Mouse (Mus musculus): ENCODE measurements around the gene Shroom1.
A peak's percentile ranks its signal among the peaks of the same experiment; 100 is the strongest.

DNA sequence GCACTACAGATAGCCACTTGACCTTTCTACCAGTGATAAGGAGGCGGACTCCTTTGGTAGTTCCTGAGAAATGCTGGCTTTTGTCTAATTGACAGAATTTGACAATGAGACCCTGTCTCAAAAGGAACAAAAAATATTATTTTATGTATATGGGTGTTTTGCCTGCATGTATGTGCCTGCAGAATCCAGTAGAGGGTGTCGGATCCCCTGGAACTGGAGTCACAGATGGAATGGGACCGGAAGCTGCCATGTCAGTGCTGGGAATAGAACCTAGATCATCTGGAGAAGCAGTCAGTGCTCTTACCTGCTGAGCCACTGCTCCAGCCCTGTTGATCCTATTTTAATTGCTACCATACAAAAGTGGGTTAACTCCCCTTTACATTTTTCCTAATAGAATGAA lies 15.7 kb downstream of the Shroom1 start:
- TF ChIP-seq CTCF (IDR thresholded peaks at IDR 0.05): peak; percentile 33
- TF ChIP-seq POLR2A (IDR thresholded peaks at IDR 0.05; ENCODE audit: insufficient read depth, low read depth, low read length): no peak

Data from heart, adult 2 months (tissue).